Mouse (Mus musculus): ENCODE measurements around the gene Srek1ip1. TPM values are rescaled to one million over a fixed set of nuclear protein-coding genes. Genes with fewer than 3 reads are reported as not detected.

The Srek1ip1 gene
- polyA plus RNA-seq, 1 experiment from 2014 or later = 16.9 TPM

GRCm38 (mm10) chr13:104805681-104806080 lies 13.4 kb downstream of the Srek1ip1 start:
- H3K27me3 ChIP-seq (replicated peaks) = no peaks in the 10 kb centered on the region
- no peaks in the 10 kb centered on the region for H3K4me1 ChIP-seq
- no peaks in the 10 kb centered on the region for H3K9me3 ChIP-seq
- no peak for ATAC-seq (ENCODE audit: extremely low read depth, insufficient number of reproducible peaks, low FRiP score, low TSS enrichment)
- no peak overlapping the region for H3K9ac ChIP-seq
- 53% methylated on average over 3 of the region's 3 CpGs for WGBS
- H3K36me3 ChIP-seq = peaks cover 55% of the 10 kb centered on the region
- no peak overlapping the region for H3K4me3 ChIP-seq
- no peak overlapping the region for H3K27ac ChIP-seq (replicated peaks)
- no peak overlapping the region for H3K4me2 ChIP-seq

DNA sequence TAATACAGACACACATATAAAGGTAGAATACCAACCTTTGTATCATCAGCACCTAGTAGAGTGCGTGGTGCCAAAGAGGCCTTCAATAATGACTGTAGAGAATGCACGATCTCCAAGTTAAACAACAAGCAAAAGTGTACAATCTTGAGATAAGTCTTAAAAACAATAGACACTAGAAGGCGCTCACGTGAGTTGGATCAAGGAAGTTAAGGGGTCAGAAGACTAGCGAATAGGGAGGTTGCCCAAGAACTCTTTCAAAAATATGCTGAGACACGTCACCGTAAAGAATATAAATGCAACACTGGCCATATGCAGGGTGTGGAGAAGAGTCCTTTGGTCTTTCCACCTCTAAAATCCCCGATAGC lies 24.0 kb downstream of the Srek1ip1 start:
- Histone ChIP-seq H3K9ac (peak overlapping the region; percentile 94), H3K4me2 (peak overlapping the region; percentile 89), H3K4me1 (peaks cover 23% of the 10 kb centered on the region), H3K27me3 (replicated peaks) (no peaks in the 10 kb centered on the region), H3K27ac (replicated peaks) (peak overlapping the region; percentile 83; the same call in 1 of the 2 replicates), H3K4me3 (peak overlapping the region; percentile 87), H3K9me3 (no peaks in the 10 kb centered on the region), H3K36me3 (peaks cover 21% of the 10 kb centered on the region)
- no peak for ATAC-seq (ENCODE audit: extremely low read depth, insufficient number of reproducible peaks, low FRiP score, low TSS enrichment)
- WGBS = 11% methylated on average over 8 of the region's 8 CpGs

DNA sequence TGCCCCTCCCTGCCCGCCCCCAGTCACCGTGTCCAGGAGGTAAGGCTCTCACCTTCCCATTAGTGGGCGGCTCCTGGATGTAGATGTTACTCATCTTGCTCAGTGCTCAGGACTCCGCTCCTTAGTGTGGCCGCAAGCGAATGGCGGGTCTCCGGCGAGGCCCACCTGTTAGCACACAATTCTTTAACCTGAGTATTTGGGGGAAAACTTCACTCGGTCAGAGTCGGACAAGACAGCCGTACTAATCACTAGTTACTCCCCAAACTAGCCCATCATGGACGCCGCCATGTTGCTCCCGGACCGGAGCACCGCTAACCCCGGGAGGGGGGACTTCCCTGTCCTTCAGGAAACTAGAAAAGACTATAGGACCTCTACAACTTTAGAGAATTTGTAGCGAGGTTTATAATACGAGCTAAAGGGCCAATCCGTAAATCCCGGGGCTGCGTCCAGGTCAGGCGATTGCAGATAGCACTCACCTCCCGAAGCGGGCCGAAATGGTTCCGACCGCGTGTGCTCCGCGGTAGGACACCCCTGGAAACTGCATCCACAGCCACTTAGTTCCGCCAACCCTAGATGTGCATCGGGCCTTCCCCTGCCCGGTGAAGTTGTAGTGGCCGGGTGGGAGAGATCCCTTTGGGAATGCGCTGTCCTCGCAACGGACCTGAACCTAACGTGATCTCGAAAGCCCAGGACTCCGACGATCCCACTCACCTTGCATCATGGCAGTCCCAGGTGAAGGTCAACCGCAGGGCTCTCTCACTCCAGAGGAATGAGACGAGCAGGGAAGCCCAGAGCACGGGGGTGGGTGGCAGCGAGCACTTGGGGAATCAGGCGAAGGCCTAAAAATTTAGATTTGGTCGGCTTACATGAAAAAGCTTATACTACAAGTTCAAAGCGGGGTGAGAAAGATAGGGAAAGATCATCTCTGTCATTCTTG lies 24.6 kb downstream of the Srek1ip1 start, which contains the start of gene Cwc27:
Cwc27 (minus strand) TSS at position 508 of the 937 bp plus-strand sequence.
- under 1% methylated on average over 50 of the region's 50 CpGs for whole genome bisulfite sequencing
- Histone ChIP-seq H3K4me1 (peaks cover 26% of the 10 kb centered on the region), H3K9me3 (no peaks in the 10 kb centered on the region), H3K27me3 (replicated peaks) (no peaks in the 10 kb centered on the region), H3K36me3 (peaks cover 17% of the 10 kb centered on the region), H3K4me2 (peak within 1 kb of the TSS; percentile 89), H3K9ac (peak within 1 kb of the TSS; percentile 94), H3K27ac (replicated peaks) (peak within 1 kb of the TSS; percentile 83), H3K4me3 (peak within 1 kb of the TSS; percentile 87)
- ATAC-seq (ENCODE audit: extremely low read depth, insufficient number of reproducible peaks, low FRiP score, low TSS enrichment) = peak; percentile 79

DNA sequence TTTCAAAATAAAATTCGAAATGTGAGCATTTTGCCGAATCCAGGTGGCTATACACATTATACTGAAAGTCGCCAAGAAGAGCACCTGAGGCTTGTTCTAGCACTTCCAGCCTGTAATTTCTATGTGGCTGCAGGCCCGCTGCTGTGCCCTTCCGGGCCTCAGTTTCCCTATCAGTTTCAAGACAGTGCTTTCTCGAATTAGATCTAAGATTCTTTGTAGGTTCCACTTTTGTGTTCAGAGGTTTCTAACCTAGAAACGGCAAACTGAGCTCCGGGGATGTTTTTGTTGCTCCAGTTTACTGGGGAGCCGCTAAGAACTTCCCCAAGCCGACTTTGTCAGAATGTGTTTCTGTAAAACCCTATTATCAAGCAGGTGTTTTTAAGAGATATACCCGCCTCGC lies 25.4 kb downstream of the Srek1ip1 start:
- Histone ChIP-seq H3K36me3 (peaks cover 16% of the 10 kb centered on the region), H3K27me3 (replicated peaks) (no peaks in the 10 kb centered on the region), H3K9ac (peak overlapping the region; percentile 94), H3K9me3 (no peaks in the 10 kb centered on the region), H3K4me3 (peak overlapping the region; percentile 87), H3K4me1 (peaks cover 34% of the 10 kb centered on the region), H3K27ac (replicated peaks) (peak overlapping the region; percentile 83; the same call in 1 of the 2 replicates), H3K4me2 (peak overlapping the region; percentile 89)
- 42% methylated on average over 12 of the region's 12 CpGs for WGBS
- ATAC-seq (ENCODE audit: extremely low read depth, insufficient number of reproducible peaks, low FRiP score, low TSS enrichment) = no peak

DNA sequence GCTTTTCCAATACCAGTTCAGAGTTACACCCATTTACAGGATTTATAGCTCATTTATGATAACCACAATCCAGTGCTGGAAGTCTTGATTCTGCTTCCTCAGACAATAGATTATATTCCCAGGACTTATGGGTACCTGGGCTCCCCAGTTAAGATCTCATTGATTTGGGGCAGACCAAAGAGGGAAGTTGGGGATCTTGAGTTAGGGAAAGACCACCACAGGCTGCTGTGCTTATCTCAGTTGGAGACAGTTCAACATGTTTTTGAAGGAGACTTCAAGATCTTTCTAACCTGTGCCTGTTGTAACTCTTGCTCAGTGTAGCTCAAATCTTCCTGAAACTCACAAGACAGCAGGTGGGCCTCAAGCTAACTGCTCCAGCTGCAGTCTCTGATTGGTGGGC lies 28.9 kb downstream of the Srek1ip1 start:
- H3K9ac ChIP-seq = no peak overlapping the region
- H3K4me3 ChIP-seq = no peak overlapping the region
- no peak overlapping the region for H3K27ac ChIP-seq (replicated peaks)
- ATAC-seq (ENCODE audit: extremely low read depth, insufficient number of reproducible peaks, low FRiP score, low TSS enrichment) = no peak
- no peak overlapping the region for H3K4me2 ChIP-seq
- H3K36me3 ChIP-seq = peaks cover 24% of the 10 kb centered on the region
- no peaks in the 10 kb centered on the region for H3K27me3 ChIP-seq (replicated peaks)
- no peaks in the 10 kb centered on the region for H3K9me3 ChIP-seq
- peaks cover 32% of the 10 kb centered on the region for H3K4me1 ChIP-seq

DNA sequence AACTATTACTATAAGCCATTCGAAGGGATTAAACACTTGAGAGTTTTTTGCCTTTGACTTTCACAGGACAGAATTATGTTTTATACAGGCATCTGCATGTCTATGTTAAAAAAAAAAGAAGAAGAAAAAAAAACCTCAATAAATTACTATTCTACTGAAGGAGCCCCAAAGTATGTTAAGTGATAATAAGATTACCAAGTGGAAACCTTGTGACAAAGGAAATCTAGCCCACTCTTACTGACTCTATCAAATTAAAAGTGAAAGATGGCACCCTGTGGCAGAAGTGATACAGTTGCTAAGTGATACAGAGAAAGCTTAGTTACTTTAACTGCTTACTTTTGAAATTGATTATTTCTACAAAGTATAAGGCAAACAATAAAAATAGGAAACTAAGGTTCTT lies 29.6 kb downstream of the Srek1ip1 start:
- Histone ChIP-seq H3K4me2 (peak overlapping the region; percentile 47), H3K36me3 (peaks cover 25% of the 10 kb centered on the region), H3K9me3 (no peaks in the 10 kb centered on the region), H3K27ac (replicated peaks) (no peak overlapping the region), H3K9ac (no peak overlapping the region), H3K4me1 (peaks cover 32% of the 10 kb centered on the region), H3K4me3 (no peak overlapping the region), H3K27me3 (replicated peaks) (no peaks in the 10 kb centered on the region)
- 85% methylated on average over 1 of the region's 1 CpGs for WGBS
- ATAC-seq (ENCODE audit: extremely low read depth, insufficient number of reproducible peaks, low FRiP score, low TSS enrichment) = no peak

- Histone ChIP-seq H3K4me3 (peak overlapping the region; percentile 2; the same call in 1 of the 2 replicates), H3K4me2 (peak overlapping the region; percentile 47)
- ATAC-seq (ENCODE audit: extremely low read depth, insufficient number of reproducible peaks, low FRiP score, low TSS enrichment) = no peak
Measured at GRCm38 (mm10) chr13:104822411-104822838, 30.1 kb downstream of the Srek1ip1 start.

GRCm38 (mm10) chr13:104825470-104825869 lies 33.2 kb downstream of the Srek1ip1 start:
- no peak overlapping the region for H3K9ac ChIP-seq
- 57% methylated on average over 2 of the region's 2 CpGs for WGBS
- peaks cover 14% of the 10 kb centered on the region for H3K9me3 ChIP-seq
- H3K36me3 ChIP-seq = peaks cover 49% of the 10 kb centered on the region
- no peak for ATAC-seq (ENCODE audit: extremely low read depth, insufficient number of reproducible peaks, low FRiP score, low TSS enrichment)
- no peak overlapping the region for H3K27ac ChIP-seq (replicated peaks)
- H3K4me1 ChIP-seq = peaks cover 19% of the 10 kb centered on the region
- no peaks in the 10 kb centered on the region for H3K27me3 ChIP-seq (replicated peaks)
- H3K4me3 ChIP-seq = no peak overlapping the region
- no peak overlapping the region for H3K4me2 ChIP-seq

More at GRCm38 (mm10) chr13:104822411-104822838, 30.1 kb downstream of the Srek1ip1 start:
- peak overlapping the region; percentile 56 for H3K27ac ChIP-seq (replicated peaks)
- H3K27me3 ChIP-seq (replicated peaks) = no peaks in the 10 kb centered on the region
- H3K4me1 ChIP-seq = peaks cover 32% of the 10 kb centered on the region
- 0 out of 2 replicates have a peak overlapping the region, but pooled peaks have one; percentile 44 for H3K9ac ChIP-seq
- WGBS = 16% methylated on average over 8 of the region's 8 CpGs
- H3K36me3 ChIP-seq = peaks cover 31% of the 10 kb centered on the region
- H3K9me3 ChIP-seq = no peaks in the 10 kb centered on the region

GRCm38 (mm10) chr13:104832811-104833210 lies 40.5 kb downstream of the Srek1ip1 start:
- no peak overlapping the region for H3K9ac ChIP-seq
- H3K4me3 ChIP-seq = no peak overlapping the region
- no peak for ATAC-seq (ENCODE audit: extremely low read depth, insufficient number of reproducible peaks, low FRiP score, low TSS enrichment)
- H3K27me3 ChIP-seq (replicated peaks) = no peaks in the 10 kb centered on the region
- H3K4me2 ChIP-seq = no peak overlapping the region
- peaks cover 90% of the 10 kb centered on the region for H3K36me3 ChIP-seq
- peaks cover 11% of the 10 kb centered on the region for H3K9me3 ChIP-seq
- no peaks in the 10 kb centered on the region for H3K4me1 ChIP-seq
- 88% methylated on average over 13 of the region's 13 CpGs for WGBS
- no peak overlapping the region for H3K27ac ChIP-seq (replicated peaks)

DNA sequence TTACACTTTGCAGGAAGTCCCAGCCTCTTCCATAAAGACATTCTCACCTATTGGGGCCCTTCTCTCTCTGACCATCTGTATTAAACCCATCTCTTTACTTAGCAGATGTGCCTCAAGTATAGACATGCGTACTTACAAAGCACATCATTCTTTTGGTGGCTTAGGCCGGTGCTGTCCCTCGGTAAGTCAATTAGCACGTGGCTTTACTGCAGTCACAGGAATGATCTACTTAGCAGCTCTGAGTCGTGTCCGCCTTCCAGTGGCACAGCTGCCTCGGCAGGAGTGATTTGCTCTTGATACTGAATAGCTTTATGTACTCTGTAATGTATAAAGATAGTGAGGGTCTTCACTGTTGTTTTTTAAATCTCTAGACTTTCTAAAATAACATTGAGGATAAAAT lies 45.3 kb downstream of the Srek1ip1 start:
- ATAC-seq (ENCODE audit: extremely low read depth, insufficient number of reproducible peaks, low FRiP score, low TSS enrichment) = no peak
- 56% methylated on average over 7 of the region's 7 CpGs for WGBS
- Histone ChIP-seq H3K9ac (no peak overlapping the region), H3K27me3 (replicated peaks) (no peaks in the 10 kb centered on the region), H3K4me1 (no peaks in the 10 kb centered on the region), H3K4me2 (no peak overlapping the region), H3K27ac (replicated peaks) (no peak overlapping the region), H3K9me3 (no peaks in the 10 kb centered on the region), H3K36me3 (peaks cover 60% of the 10 kb centered on the region), H3K4me3 (no peak overlapping the region)

- 58% methylated on average over 4 of the region's 4 CpGs for WGBS
- Histone ChIP-seq H3K9me3 (no peaks in the 10 kb centered on the region), H3K36me3 (peaks cover 25% of the 10 kb centered on the region), H3K4me2 (no peak overlapping the region), H3K4me1 (no peaks in the 10 kb centered on the region), H3K27me3 (replicated peaks) (no peaks in the 10 kb centered on the region), H3K27ac (replicated peaks) (no peak overlapping the region), H3K9ac (no peak overlapping the region), H3K4me3 (no peak overlapping the region)
- no peak for ATAC-seq (ENCODE audit: extremely low read depth, insufficient number of reproducible peaks, low FRiP score, low TSS enrichment)
Measured at GRCm38 (mm10) chr13:104841937-104842336, 49.7 kb downstream of the Srek1ip1 start.

All from heart, embryonic 13.5 days (tissue).